Mouse (Mus musculus): ENCODE data around the gene Arhgef28. TPM values are rescaled to one million over a fixed set of nuclear protein-coding genes. Genes with fewer than 3 reads are reported as not detected.

Gene Arhgef28
- polyA plus RNA-seq, 1 experiment = 0.42 TPM

DNA sequence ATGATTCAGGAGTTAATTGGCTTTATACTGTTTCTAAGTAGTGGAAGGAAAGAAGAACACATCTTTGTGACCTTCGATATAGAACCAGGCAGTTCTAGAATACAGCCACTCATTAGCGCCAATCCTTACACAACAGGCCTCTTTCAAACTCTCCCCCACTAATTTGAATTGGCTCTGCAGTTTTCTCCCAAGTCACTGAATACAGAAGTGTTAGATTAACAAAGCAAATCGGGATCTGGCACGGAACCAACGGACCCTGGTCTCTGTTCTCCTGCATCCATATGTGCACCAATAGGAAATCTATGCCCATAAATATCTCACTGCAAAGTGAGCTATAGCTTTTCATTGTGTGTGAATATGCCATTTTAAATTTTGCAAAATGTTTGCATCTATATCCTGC lies 20.1 kb downstream of the Arhgef28 start:
- no peaks in the 10 kb centered on the region for H3K36me3 ChIP-seq (ENCODE audit: control insufficient read depth, insufficient read depth, low read length)
- no peaks in the 10 kb centered on the region for H3K4me1 ChIP-seq (ENCODE audit: control insufficient read depth, insufficient read depth, insufficient read length)
- WGBS = 87% methylated on average over 5 of the region's 5 CpGs
- H3K27ac ChIP-seq (ENCODE audit: insufficient read depth, low read length) = no peak overlapping the region
- no peak overlapping the region for H3K4me3 ChIP-seq (ENCODE audit: extremely low read depth, insufficient read depth, insufficient read length)
- no peak for DNase-seq (ENCODE audit: low read depth in 1 of 2, low spot score in 2 of 2)
- H3K27me3 ChIP-seq (ENCODE audit: control insufficient read depth, insufficient read depth, low read length) = no peaks in the 10 kb centered on the region
- TF ChIP-seq POLR2A (IDR thresholded peaks at IDR 0.05; ENCODE audit: low read depth, low read length) = no peak
- TF ChIP-seq CTCF (IDR thresholded peaks at IDR 0.05; ENCODE audit: extremely low read depth, insufficient read depth, insufficient read length, insufficient replicate concordance) = no peak

DNA sequence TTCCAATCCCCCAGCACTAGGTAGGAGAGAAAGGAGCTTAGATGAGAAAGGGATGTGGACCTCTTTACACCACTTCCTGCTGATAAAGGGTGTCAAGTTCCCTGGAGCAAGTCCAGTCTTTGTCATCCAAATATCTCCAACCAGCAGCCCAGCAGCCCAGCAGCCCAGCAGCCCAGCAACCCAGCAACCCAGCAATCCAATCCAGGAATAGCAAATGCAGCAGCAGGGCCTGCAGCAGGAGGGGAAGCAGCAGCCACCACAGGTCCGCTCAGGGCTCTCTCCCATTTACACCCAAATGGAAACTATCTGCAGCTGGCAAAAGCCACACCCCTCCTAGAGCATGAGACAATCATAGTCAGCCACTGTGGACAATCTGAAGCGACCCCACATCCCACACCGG lies 21.6 kb downstream of the Arhgef28 start:
- DNase-seq (ENCODE audit: low read depth in 1 of 2, low spot score in 2 of 2) = no peak
- Histone ChIP-seq H3K4me1 (ENCODE audit: control insufficient read depth, insufficient read depth, insufficient read length) (no peaks in the 10 kb centered on the region), H3K4me3 (ENCODE audit: extremely low read depth, insufficient read depth, insufficient read length) (no peak overlapping the region), H3K27me3 (ENCODE audit: control insufficient read depth, insufficient read depth, low read length) (no peaks in the 10 kb centered on the region), H3K36me3 (ENCODE audit: control insufficient read depth, insufficient read depth, low read length) (no peaks in the 10 kb centered on the region), H3K27ac (ENCODE audit: insufficient read depth, low read length) (no peak overlapping the region)
- 59% methylated on average over 3 of the region's 3 CpGs for WGBS
- TF ChIP-seq CTCF (IDR thresholded peaks at IDR 0.05; ENCODE audit: extremely low read depth, insufficient read depth, insufficient read length, insufficient replicate concordance) = no peak
- TF ChIP-seq POLR2A (IDR thresholded peaks at IDR 0.05; ENCODE audit: low read depth, low read length) = no peak

DNA sequence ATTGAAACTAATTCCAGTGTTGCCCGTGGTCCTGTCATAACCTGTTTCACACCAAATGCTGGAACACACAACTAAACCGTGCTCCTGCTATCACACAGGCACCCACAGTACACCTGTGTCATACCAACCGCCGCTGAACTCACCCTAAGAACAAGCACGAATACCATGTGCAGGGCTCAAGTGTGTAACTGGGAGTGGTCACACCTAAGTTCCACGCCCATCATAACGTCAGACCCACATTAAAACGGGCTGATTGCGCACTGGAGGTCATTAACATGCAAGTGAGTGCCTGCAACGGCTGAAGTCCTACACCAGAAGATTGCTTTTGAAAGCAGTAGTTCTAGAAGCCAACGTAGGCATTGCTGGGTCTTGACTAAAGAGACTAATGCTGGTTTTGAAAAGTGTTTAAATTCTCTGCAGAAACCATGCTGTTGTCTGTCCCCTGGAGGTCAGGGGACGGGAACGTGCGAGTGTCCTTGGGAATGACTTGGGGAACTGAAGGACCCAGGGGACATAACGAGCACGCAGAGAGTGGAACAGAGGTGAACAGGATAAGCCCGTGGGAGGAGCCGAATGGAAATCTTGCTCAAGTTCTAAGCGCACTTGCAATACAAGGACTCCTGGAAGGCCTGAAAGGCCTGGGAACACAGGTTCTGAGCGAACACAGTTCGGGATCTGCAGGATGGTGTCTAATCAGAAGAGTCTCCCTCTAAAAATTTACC lies 22.9 kb downstream of the Arhgef28 start:
- H3K4me1 ChIP-seq (ENCODE audit: control insufficient read depth, insufficient read depth, insufficient read length) = no peaks in the 10 kb centered on the region
- no peak for DNase-seq (ENCODE audit: low read depth in 1 of 2, low spot score in 2 of 2)
- no peaks in the 10 kb centered on the region for H3K36me3 ChIP-seq (ENCODE audit: control insufficient read depth, insufficient read depth, low read length)
- H3K4me3 ChIP-seq (ENCODE audit: extremely low read depth, insufficient read depth, insufficient read length) = no peak overlapping the region
- 88% methylated on average over 21 of the region's 21 CpGs for WGBS
- no peaks in the 10 kb centered on the region for H3K27me3 ChIP-seq (ENCODE audit: control insufficient read depth, insufficient read depth, low read length)
- no peak for TF ChIP-seq CTCF (IDR thresholded peaks at IDR 0.05; ENCODE audit: extremely low read depth, insufficient read depth, insufficient read length, insufficient replicate concordance)
- TF ChIP-seq POLR2A (IDR thresholded peaks at IDR 0.05; ENCODE audit: low read depth, low read length) = no peak
- no peak overlapping the region for H3K27ac ChIP-seq (ENCODE audit: insufficient read depth, low read length)

DNA sequence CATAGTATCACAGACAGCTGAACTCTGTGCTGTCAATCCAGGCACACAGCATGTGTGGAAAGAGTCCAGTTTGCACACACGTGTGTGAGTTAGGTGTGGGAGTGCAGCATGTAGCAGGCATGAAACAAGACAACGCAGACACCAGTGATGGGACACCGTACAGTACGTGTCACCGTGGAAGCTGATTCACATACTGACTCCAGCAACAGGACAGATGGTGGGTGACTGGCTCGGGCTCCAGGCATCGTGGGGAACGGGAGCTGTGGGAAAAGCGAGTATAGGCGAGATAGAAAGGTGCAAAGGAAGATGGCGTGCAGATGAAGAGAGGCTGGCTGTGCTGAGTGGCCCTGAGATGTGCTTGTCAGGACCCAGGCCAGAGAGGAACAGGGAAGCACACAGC lies 23.9 kb downstream of the Arhgef28 start:
- no peak for DNase-seq (ENCODE audit: low read depth in 1 of 2, low spot score in 2 of 2)
- TF ChIP-seq CTCF (IDR thresholded peaks at IDR 0.05; ENCODE audit: extremely low read depth, insufficient read depth, insufficient read length, insufficient replicate concordance) (no peak), POLR2A (IDR thresholded peaks at IDR 0.05; ENCODE audit: low read depth, low read length) (no peak)
- Histone ChIP-seq H3K4me1 (ENCODE audit: control insufficient read depth, insufficient read depth, insufficient read length) (no peaks in the 10 kb centered on the region), H3K4me3 (ENCODE audit: extremely low read depth, insufficient read depth, insufficient read length) (no peak overlapping the region), H3K36me3 (ENCODE audit: control insufficient read depth, insufficient read depth, low read length) (no peaks in the 10 kb centered on the region), H3K27me3 (ENCODE audit: control insufficient read depth, insufficient read depth, low read length) (no peaks in the 10 kb centered on the region), H3K27ac (ENCODE audit: insufficient read depth, low read length) (no peak overlapping the region)
- 93% methylated on average over 11 of the region's 11 CpGs for WGBS

DNA sequence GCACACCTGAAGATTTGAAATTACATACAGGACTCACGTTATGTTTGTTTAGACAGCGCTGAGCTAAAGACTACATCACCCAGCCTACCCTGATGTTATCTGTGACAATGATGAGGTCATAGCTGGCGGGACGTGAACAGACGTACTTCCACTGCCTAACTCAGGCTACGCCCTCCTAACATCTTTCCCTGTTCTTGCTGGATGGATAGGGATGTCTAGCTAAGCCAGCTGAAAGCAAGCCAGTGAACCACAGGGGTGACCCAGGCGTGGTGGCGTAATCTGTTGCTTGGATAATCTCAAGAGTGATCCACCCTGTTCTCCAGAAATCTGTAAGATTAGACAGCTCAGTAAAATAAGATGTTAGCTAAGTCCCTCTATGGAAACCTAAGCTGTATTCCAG lies 25.6 kb downstream of the Arhgef28 start:
- TF ChIP-seq CTCF (IDR thresholded peaks at IDR 0.05; ENCODE audit: extremely low read depth, insufficient read depth, insufficient read length, insufficient replicate concordance) (no peak), POLR2A (IDR thresholded peaks at IDR 0.05; ENCODE audit: low read depth, low read length) (no peak)
- H3K27me3 ChIP-seq (ENCODE audit: control insufficient read depth, insufficient read depth, low read length) = no peaks in the 10 kb centered on the region
- no peaks in the 10 kb centered on the region for H3K4me1 ChIP-seq (ENCODE audit: control insufficient read depth, insufficient read depth, insufficient read length)
- no peak overlapping the region for H3K27ac ChIP-seq (ENCODE audit: insufficient read depth, low read length)
- H3K36me3 ChIP-seq (ENCODE audit: control insufficient read depth, insufficient read depth, low read length) = no peaks in the 10 kb centered on the region
- H3K4me3 ChIP-seq (ENCODE audit: extremely low read depth, insufficient read depth, insufficient read length) = no peak overlapping the region
- no peak for DNase-seq (ENCODE audit: low read depth in 1 of 2, low spot score in 2 of 2)
- WGBS = 87% methylated on average over 8 of the region's 8 CpGs

DNA sequence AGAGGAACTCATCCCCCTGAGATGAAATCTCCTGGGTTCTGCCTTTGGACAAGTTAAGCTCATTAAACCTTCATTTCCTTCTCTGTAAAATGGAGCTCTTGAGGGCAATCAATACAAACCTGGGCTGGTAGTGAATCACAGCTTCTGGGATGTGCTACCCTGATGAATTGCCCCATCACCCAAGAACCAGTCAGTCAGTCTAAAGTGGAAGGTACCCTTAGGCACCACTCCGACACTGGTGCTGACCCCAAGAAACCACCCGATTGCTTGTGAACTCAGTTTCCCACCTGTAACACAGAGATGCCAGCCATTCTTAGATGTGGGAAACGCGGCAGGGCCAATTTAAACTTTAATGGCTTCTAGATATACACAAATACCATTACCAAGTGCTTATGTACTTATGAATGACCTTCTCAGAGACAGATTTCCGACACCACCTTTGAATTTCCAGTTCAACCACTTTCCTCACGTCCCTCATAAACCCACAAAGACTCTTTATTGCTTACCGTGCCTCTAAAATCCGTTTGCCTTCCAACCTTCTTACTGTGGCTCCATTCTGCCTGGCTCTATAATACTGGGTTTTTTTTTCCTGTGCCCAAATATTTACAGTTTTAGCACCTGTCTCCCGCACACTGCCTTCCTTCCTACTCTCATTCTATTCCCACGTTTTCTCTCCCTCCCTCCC lies 30.8 kb downstream of the Arhgef28 start:
- WGBS = 79% methylated on average over 10 of the region's 10 CpGs
- DNase-seq (ENCODE audit: low read depth in 1 of 2, low spot score in 2 of 2) = no peak
- no peaks in the 10 kb centered on the region for H3K36me3 ChIP-seq (ENCODE audit: control insufficient read depth, insufficient read depth, low read length)
- no peak overlapping the region for H3K4me3 ChIP-seq (ENCODE audit: extremely low read depth, insufficient read depth, insufficient read length)
- H3K27ac ChIP-seq (ENCODE audit: insufficient read depth, low read length) = no peak overlapping the region
- H3K27me3 ChIP-seq (ENCODE audit: control insufficient read depth, insufficient read depth, low read length) = no peaks in the 10 kb centered on the region
- TF ChIP-seq CTCF (IDR thresholded peaks at IDR 0.05; ENCODE audit: extremely low read depth, insufficient read depth, insufficient read length, insufficient replicate concordance) = no peak
- TF ChIP-seq POLR2A (IDR thresholded peaks at IDR 0.05; ENCODE audit: low read depth, low read length) = no peak
- no peaks in the 10 kb centered on the region for H3K4me1 ChIP-seq (ENCODE audit: control insufficient read depth, insufficient read depth, insufficient read length)

DNA sequence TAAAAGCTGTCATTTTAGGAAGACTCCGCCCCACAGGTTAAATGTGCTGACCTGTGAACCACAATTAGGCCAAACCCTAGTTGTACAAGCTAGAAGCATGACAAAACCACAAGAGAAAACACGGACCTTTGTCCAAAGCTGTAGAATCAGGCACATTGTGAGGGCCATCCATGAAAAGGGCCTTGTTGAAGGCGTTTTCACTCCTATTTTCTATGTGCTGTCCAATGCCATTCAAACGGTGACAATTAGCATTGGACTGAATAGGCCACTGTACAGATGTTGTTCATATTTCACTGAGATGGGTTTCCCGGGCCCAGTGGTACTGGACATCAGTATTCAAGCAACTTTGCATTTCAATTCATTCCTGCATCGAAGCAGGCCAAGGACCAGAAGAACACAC lies 33.2 kb downstream of the Arhgef28 start:
- Histone ChIP-seq H3K4me3 (ENCODE audit: extremely low read depth, insufficient read depth, insufficient read length) (no peak overlapping the region), H3K27ac (ENCODE audit: insufficient read depth, low read length) (no peak overlapping the region), H3K4me1 (ENCODE audit: control insufficient read depth, insufficient read depth, insufficient read length) (no peaks in the 10 kb centered on the region), H3K27me3 (ENCODE audit: control insufficient read depth, insufficient read depth, low read length) (no peaks in the 10 kb centered on the region), H3K36me3 (ENCODE audit: control insufficient read depth, insufficient read depth, low read length) (no peaks in the 10 kb centered on the region)
- TF ChIP-seq CTCF (IDR thresholded peaks at IDR 0.05; ENCODE audit: extremely low read depth, insufficient read depth, insufficient read length, insufficient replicate concordance) = no peak
- TF ChIP-seq POLR2A (IDR thresholded peaks at IDR 0.05; ENCODE audit: low read depth, low read length) = no peak
- 87% methylated on average over 6 of the region's 6 CpGs for WGBS
- no peak for DNase-seq (ENCODE audit: low read depth in 1 of 2, low spot score in 2 of 2)
